Comparison of ENCODE assay signal across 8 mouse cellular contexts in the genomic region with DNA sequence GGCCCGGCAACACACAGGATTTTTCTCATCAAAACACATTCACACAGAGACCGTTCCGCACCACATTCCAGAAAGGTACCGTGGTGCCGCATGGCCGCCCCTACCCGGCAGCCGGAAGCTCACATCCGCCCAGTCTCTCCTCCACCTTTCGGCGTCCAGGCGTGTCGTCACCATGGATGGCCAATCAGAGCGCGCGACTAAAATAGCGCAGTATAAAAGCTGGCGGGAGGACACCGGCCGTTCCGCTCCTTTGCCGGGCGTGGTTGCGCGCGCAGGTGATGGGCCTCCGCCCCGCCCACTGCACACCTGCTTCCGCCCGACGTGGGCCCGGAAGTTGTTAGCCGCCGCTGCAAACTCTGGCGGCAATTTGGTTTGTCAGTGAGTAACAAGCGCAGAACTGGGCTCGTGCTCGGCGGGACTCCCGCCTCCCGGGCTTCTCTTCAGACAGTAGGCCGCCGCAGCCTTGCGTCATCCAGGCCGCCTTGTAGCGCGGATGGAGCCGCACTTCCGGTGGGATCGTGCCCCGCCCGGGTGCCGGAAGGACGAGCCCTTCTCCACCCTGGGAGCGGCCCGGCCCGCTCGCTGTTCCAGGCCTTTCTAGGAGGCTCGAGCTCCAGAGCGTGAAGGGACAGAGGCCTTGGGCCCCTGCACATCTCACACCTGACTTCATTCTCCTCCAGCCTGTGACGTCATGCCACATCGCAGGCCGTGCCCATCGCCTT. TPM values are rescaled to one million over a fixed set of nuclear protein-coding genes. Genes with fewer than 3 reads are reported as not detected.
A peak's percentile ranks its signal among the peaks of the same experiment; 100 is the strongest.
DNase-seq lines count a peak whose midpoint lies in the region; ATAC-seq and TF ChIP-seq lines count a peak whose summit lies in the region.

No protein-coding gene starts in this region.

- TF ChIP-seq CTCF in ES-Bruce4 (IDR thresholded peaks at IDR 0.05; ENCODE audit: low read depth, low read length), result no peak
- TF ChIP-seq CTCF in liver, postnatal 0 days (IDR thresholded peaks at IDR 0.05; ENCODE audit: low read depth), result no peak

- peaks cover 3% of the 10 kb centered on the region for H3K4me1 ChIP-seq in ES-Bruce4 (ENCODE audit: control insufficient read depth, insufficient read depth, low read length)
- H3K4me1 ChIP-seq in forebrain, embryonic 13.5 days, result peaks cover 11% of the 10 kb centered on the region
- H3K4me1 ChIP-seq in liver, postnatal 0 days (ENCODE audit: insufficient read depth), result peaks cover 21% of the 10 kb centered on the region
- H3K4me1 ChIP-seq in neural tube, embryonic 14.5 days (ENCODE audit: control insufficient read depth, insufficient read depth, low read length), result peaks cover 6% of the 10 kb centered on the region

- H3K4me3 ChIP-seq in ES-Bruce4 (ENCODE audit: low read depth, low read length), result peak overlapping the region; percentile 98
- H3K4me3 ChIP-seq in forebrain, embryonic 13.5 days, result peak overlapping the region; percentile 58
- H3K4me3 ChIP-seq in liver, postnatal 0 days (ENCODE audit: low read depth, low read length), result peak overlapping the region; percentile 71
- H3K4me3 ChIP-seq in neural tube, embryonic 14.5 days (ENCODE audit: low read depth, low read length), result peak overlapping the region; percentile 53

- H3K9ac ChIP-seq in ES-Bruce4 (ENCODE audit: low read depth, poor library complexity, severe bottlenecking), result peak overlapping the region; percentile 78
- peak overlapping the region; percentile 80 for H3K9ac ChIP-seq in forebrain, embryonic 13.5 days
- peak overlapping the region; percentile 75 for H3K9ac ChIP-seq in liver, postnatal 0 days (replicated peaks)
- peak overlapping the region; percentile 41 for H3K9ac ChIP-seq in neural tube, embryonic 14.5 days (replicated peaks; ENCODE audit: low read depth, low read length)

- peak overlapping the region; percentile 74 for H3K4me2 ChIP-seq in forebrain, embryonic 13.5 days
- peak overlapping the region; percentile 76 for H3K4me2 ChIP-seq in liver, postnatal 0 days (ENCODE audit: low read depth, low read length)
- peak overlapping the region; percentile 78 for H3K4me2 ChIP-seq in neural tube, embryonic 14.5 days (ENCODE audit: low read depth, low read length)

- intact Hi-C loops in heart, postnatal 10 days (cut with DNase I), result loop anchor here (2.0 kb wide), 1 partner anchor 45 kb away; a partner anchor contains a TSS

- H3K36me3 ChIP-seq in ES-Bruce4 (ENCODE audit: control insufficient read depth, insufficient read depth, low read length, poor library complexity, severe bottlenecking), result no peaks in the 10 kb centered on the region
- H3K36me3 ChIP-seq in forebrain, embryonic 13.5 days (ENCODE audit: poor library complexity, severe bottlenecking), result no peaks in the 10 kb centered on the region
- H3K36me3 ChIP-seq in liver, postnatal 0 days (replicated peaks; ENCODE audit: insufficient read depth, low read length), result no peaks in the 10 kb centered on the region
- no peaks in the 10 kb centered on the region for H3K36me3 ChIP-seq in neural tube, embryonic 14.5 days (ENCODE audit: control insufficient read depth, insufficient read depth, low read length)

- H3K27me3 ChIP-seq in ES-Bruce4 (ENCODE audit: control insufficient read depth, insufficient read depth, low read length, poor library complexity, severe bottlenecking), result no peaks in the 10 kb centered on the region
- H3K27me3 ChIP-seq in forebrain, embryonic 13.5 days, result peaks cover 3% of the 10 kb centered on the region; the same call in 1 of the 2 replicates
- H3K27me3 ChIP-seq in liver, postnatal 0 days (ENCODE audit: insufficient read depth, low read length), result no peaks in the 10 kb centered on the region
- H3K27me3 ChIP-seq in neural tube, embryonic 14.5 days (ENCODE audit: control insufficient read depth, insufficient read depth, low read length), result no peaks in the 10 kb centered on the region

- whole genome bisulfite sequencing in forebrain, embryonic 13.5 days, result 2% methylated on average over 59 of the region's 64 CpGs
- WGBS in large intestine, adult 2 months, result 1% methylated on average over 64 of the region's 64 CpGs
- under 1% methylated on average over 64 of the region's 64 CpGs for WGBS in liver, postnatal 0 days (ENCODE audit: insufficient replicate concordance)
- under 1% methylated on average over 64 of the region's 64 CpGs for WGBS in neural tube, embryonic 14.5 days

- TF ChIP-seq POLR2A in ES-Bruce4 (IDR thresholded peaks at IDR 0.05; ENCODE audit: insufficient read depth, low read length), result peak; percentile 93

- peak; percentile 94 for DNase-seq in heart, postnatal 10 days
- DNase-seq in large intestine, adult 2 months (ENCODE audit: low read depth, low spot score), result peak; percentile 99
- peak; percentile 98 for DNase-seq in liver, postnatal 0 days
- DNase-seq in testis, postnatal 10 days (ENCODE audit: low spot score), result peak; percentile 97

- peak; percentile 97 for ATAC-seq in cerebellum, adult (ENCODE audit: insufficient number of reproducible peaks, low FRiP score, low TSS enrichment)
- peak; percentile 99 for ATAC-seq in forebrain, embryonic 13.5 days
- ATAC-seq in liver, postnatal 0 days, result peak; percentile 95
- peak; percentile 99 for ATAC-seq in neural tube, embryonic 14.5 days (ENCODE audit: low read depth)

- H3K9me3 ChIP-seq in ES-Bruce4 (replicated peaks; ENCODE audit: control insufficient read depth, insufficient read depth, low read length, poor library complexity, severe bottlenecking), result no peaks in the 10 kb centered on the region
- no peaks in the 10 kb centered on the region for H3K9me3 ChIP-seq in forebrain, embryonic 13.5 days (replicated peaks)
- no peaks in the 10 kb centered on the region for H3K9me3 ChIP-seq in liver, postnatal 0 days (ENCODE audit: low read length)
- H3K9me3 ChIP-seq in neural tube, embryonic 14.5 days (ENCODE audit: control insufficient read depth, low read length), result no peaks in the 10 kb centered on the region

- TF ChIP-seq EP300 in ES-Bruce4 (IDR thresholded peaks at IDR 0.05; ENCODE audit: insufficient read depth, low read depth, low read length), result peak; percentile 75; the same call in 1 of the 2 replicates
- TF ChIP-seq EP300 in liver, postnatal 0 days (IDR thresholded peaks at IDR 0.05; ENCODE audit: low read depth), result no peak

- peak overlapping the region; percentile 96 for H3K27ac ChIP-seq in ES-Bruce4 (ENCODE audit: insufficient read depth, low read length)
- peak overlapping the region; percentile 95 for H3K27ac ChIP-seq in forebrain, embryonic 13.5 days
- H3K27ac ChIP-seq in liver, postnatal 0 days (ENCODE audit: low read depth), result peak overlapping the region; percentile 98
- peak overlapping the region; percentile 94 for H3K27ac ChIP-seq in neural tube, embryonic 14.5 days (ENCODE audit: low read depth, low read length)

RNA-seq across cellular contexts. Expression of a gene that starts 45.3 kb away (rescaled TPM):
- polyA plus RNA-seq in ES-Bruce4 (2011; ENCODE audit: insufficient read depth, insufficient read length, low read depth, missing spikeins), result 163 and 168 TPM in 2 replicates
- polyA plus RNA-seq in forebrain, embryonic 13.5 days (2015; fragmentation: Nextera tagmentation; extraction: Ambion mirVana), result 113 and 117 TPM in 2 replicates
- 10 to 100 TPM; 68.1 to 83.6 TPM for total RNA-seq in heart, postnatal 10 days (2021)
- polyA plus RNA-seq in large intestine, adult 2 months (2012; rRNA removed), result 148 and 317 TPM in 2 replicates
- polyA plus RNA-seq in liver, postnatal 0 days (2015; fragmentation: Nextera tagmentation; extraction: Ambion mirVana), result 32.0 and 34.8 TPM in 2 replicates
- 50.5 and 62.8 TPM in 2 replicates for polyA plus RNA-seq in neural tube, embryonic 14.5 days (2014; fragmentation: Nextera tagmentation; extraction: Ambion mirVana)

Comparison
In these comparisons a context has a peak if more than half of its experiments do, and no peak if none do; other contexts are left out.
1. Peak in every context shown above with its lines: DNase-seq, ATAC-seq, H3K4me3 ChIP-seq and H3K27ac ChIP-seq.